Mouse (Mus musculus): ENCODE measurements at regions not wholly inside any gene's neighbourhood (a gene's known extent, or its start where the extent isn't known, plus 50 kb on each side); places are given as distances from the start of the nearest gene placed in this dataset.

DNA sequence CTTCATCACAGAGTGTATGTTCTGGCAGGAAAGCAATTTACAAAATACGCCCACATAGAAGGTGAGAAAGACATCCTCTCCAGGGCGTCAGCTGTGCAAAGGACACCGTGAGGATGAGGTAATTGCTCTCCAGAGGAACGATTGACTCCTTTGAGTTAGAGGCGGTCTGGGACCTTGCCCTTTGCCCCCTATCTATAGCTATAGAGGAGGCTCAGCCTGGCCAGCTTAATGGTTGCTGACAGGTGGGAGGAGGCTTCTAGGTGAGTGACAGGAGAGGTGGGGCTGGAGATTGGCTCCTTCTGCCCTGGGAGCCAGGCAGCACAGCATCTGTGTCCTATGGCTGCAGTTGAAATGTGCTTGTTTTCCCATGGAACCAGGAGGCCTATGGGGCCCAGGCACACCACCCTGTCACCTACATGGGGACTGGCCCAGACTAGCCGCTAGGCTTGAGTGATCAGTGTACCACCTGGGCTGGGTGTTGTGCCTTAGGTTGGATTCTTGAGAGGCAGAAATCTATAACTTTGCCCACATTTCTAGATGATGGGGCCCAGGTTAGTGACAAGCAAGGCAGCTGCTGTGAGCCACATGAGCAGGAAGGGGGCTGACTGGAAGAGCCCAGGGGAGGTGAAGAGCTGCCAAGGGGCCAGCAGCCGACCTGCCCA, 113.2 kb upstream of the Eef2kmt start:
- TF ChIP-seq CTCF (IDR thresholded peaks at IDR 0.05; ENCODE audit: low read depth) (no peak), EP300 (IDR thresholded peaks at IDR 0.05; ENCODE audit: low read depth) (no peak)

Data from liver, embryonic 14.5 days (tissue).